In the genomic region with DNA sequence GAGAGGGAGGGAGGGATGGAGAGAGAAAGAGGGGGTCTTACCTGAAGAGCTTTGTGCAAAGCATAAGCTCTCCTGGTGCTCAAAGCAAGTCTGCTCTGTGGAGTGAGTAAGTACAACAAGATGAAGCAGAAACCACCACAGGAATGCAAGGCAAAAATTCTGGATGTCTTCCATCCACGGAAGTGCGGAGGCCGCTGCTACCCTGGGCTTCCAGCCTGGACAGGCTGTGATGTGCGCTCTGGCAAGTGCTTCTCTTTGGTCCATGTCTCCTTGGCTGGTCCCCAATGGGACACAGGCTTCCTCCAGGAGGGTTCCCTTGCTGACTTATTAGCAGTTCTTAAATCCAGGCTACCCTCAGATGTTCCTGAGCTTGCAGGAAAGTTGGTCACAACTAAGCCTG, we compare ENCODE assay signal across 21 mouse cellular contexts.
DNase-seq lines count a peak whose midpoint lies in the region; ATAC-seq lines count a peak whose summit lies in the region.
"Had no signal": no experiment of that assay in that cellular context is flagged by ENCODE, and none has a peak within 500 bp of the region (broad histone marks: within the 10 kb centered on the region; RNA-seq: fewer than 3 reads in every experiment).

No protein-coding gene starts in this region.

- H3K9ac ChIP-seq in embryonic facial prominence, embryonic 14.5 days (ENCODE audit: low read depth, low read length): no peak overlapping the region
- H3K9ac ChIP-seq in intestine, embryonic 16.5 days (ENCODE audit: low read depth, low read length): no peak overlapping the region
- H3K9ac ChIP-seq: forebrain, embryonic 12.5 days; hindbrain, embryonic 13.5 days; lung, embryonic 15.5 days; midbrain, embryonic 12.5 days had no signal

- peaks cover 8% of the 10 kb centered on the region; the same call in 1 of the 2 replicates for H3K4me1 ChIP-seq in embryonic facial prominence, embryonic 14.5 days (ENCODE audit: control insufficient read depth, insufficient read depth, low read length)
- H3K4me1 ChIP-seq in embryonic facial prominence, embryonic 10.5 days: no peaks in the 10 kb centered on the region
- no peaks in the 10 kb centered on the region for H3K4me1 ChIP-seq in heart, embryonic 10.5 days
- H3K4me1 ChIP-seq in intestine, embryonic 16.5 days (ENCODE audit: control insufficient read depth, insufficient read depth, low read length): no peaks in the 10 kb centered on the region
- H3K4me1 ChIP-seq: forebrain, embryonic 12.5 days; hindbrain, embryonic 13.5 days; lung, embryonic 15.5 days; midbrain, embryonic 12.5 days had no signal

- H3K27me3 ChIP-seq in embryonic facial prominence, embryonic 14.5 days (replicated peaks; ENCODE audit: control insufficient read depth, insufficient read depth, low read length): no peaks in the 10 kb centered on the region
- no peaks in the 10 kb centered on the region for H3K27me3 ChIP-seq in embryonic facial prominence, embryonic 10.5 days (replicated peaks; ENCODE audit: low read depth, poor library complexity, severe bottlenecking)
- no peaks in the 10 kb centered on the region for H3K27me3 ChIP-seq in heart, embryonic 10.5 days (ENCODE audit: insufficient read depth, poor library complexity, severe bottlenecking)
- no peaks in the 10 kb centered on the region for H3K27me3 ChIP-seq in intestine, embryonic 16.5 days (replicated peaks; ENCODE audit: control insufficient read depth, insufficient read depth, low read length)
- H3K27me3 ChIP-seq: forebrain, embryonic 12.5 days; hindbrain, embryonic 13.5 days; lung, embryonic 15.5 days; midbrain, embryonic 12.5 days had no signal

- 0 out of 2 replicates have a peak overlapping the region, but pooled peaks have one; percentile 9 for H3K4me2 ChIP-seq in embryonic facial prominence, embryonic 14.5 days (ENCODE audit: low read depth, low read length)
- no peak overlapping the region for H3K4me2 ChIP-seq in intestine, embryonic 16.5 days (ENCODE audit: low read depth, low read length)
- H3K4me2 ChIP-seq: forebrain, embryonic 12.5 days; hindbrain, embryonic 13.5 days; lung, embryonic 15.5 days; midbrain, embryonic 12.5 days had no signal

- peak; percentile 65 for DNase-seq in embryonic facial prominence, embryonic 14.5 days (ENCODE audit: low spot score)
- DNase-seq in embryonic facial prominence, embryonic 10.5 days (ENCODE audit: low spot score): no peak
- DNase-seq in heart, postnatal 14 days: peak; percentile 19 to 32
- no peak for DNase-seq in heart, embryonic 10.5 days (ENCODE audit: low spot score)
- DNase-seq in urinary bladder, postnatal 14 days (ENCODE audit: low spot score): peak; percentile 2
- no peak for DNase-seq in urinary bladder, postnatal 25 days (ENCODE audit: low spot score)
- no peak for DNase-seq in thymus, postnatal 14 days
- DNase-seq: adrenal gland, adult 2 months; cerebellum, adult 9-10 months; kidney, adult 8-10 months; kidney, postnatal 14 days; layer of hippocampus, postnatal 36 days; retina, postnatal 1 day; thymus, postnatal 36 days had no signal

- peak overlapping the region; percentile 39; the same call in 1 of the 2 replicates for H3K27ac ChIP-seq in embryonic facial prominence, embryonic 14.5 days (replicated peaks; ENCODE audit: low read depth, low read length)
- no peak overlapping the region for H3K27ac ChIP-seq in embryonic facial prominence, embryonic 10.5 days (replicated peaks)
- H3K27ac ChIP-seq in heart, embryonic 10.5 days: no peak overlapping the region
- H3K27ac ChIP-seq in intestine, embryonic 16.5 days (ENCODE audit: low read length): no peak overlapping the region
- H3K27ac ChIP-seq: forebrain, embryonic 12.5 days; hindbrain, embryonic 13.5 days; lung, embryonic 15.5 days; midbrain, embryonic 12.5 days had no signal

- peaks cover 23% of the 10 kb centered on the region; the same call in 1 of the 2 replicates for H3K9me3 ChIP-seq in embryonic facial prominence, embryonic 14.5 days (ENCODE audit: control insufficient read depth, low read length)
- H3K9me3 ChIP-seq in embryonic facial prominence, embryonic 10.5 days: peaks cover 12% of the 10 kb centered on the region
- H3K9me3 ChIP-seq in heart, embryonic 10.5 days: peaks cover 13% of the 10 kb centered on the region
- H3K9me3 ChIP-seq in intestine, embryonic 16.5 days (ENCODE audit: control insufficient read depth, low read length): peaks cover 13% of the 10 kb centered on the region

- intact Hi-C loops in heart, postnatal 14 days (cut with DNase I): no loop called here

- ATAC-seq in embryonic facial prominence, embryonic 14.5 days (ENCODE audit: low read depth): no peak; the same call in 1 of the 2 replicates
- ATAC-seq in intestine, embryonic 16.5 days: no peak
- ATAC-seq: inflammation-experienced regulatory T-cells, adult 6 months had no signal

- no peaks in the 10 kb centered on the region for H3K36me3 ChIP-seq in embryonic facial prominence, embryonic 14.5 days (ENCODE audit: control insufficient read depth, insufficient read depth, low read length)
- no peaks in the 10 kb centered on the region for H3K36me3 ChIP-seq in embryonic facial prominence, embryonic 10.5 days (replicated peaks)
- H3K36me3 ChIP-seq in heart, embryonic 10.5 days: no peaks in the 10 kb centered on the region
- no peaks in the 10 kb centered on the region for H3K36me3 ChIP-seq in intestine, embryonic 16.5 days (ENCODE audit: control insufficient read depth, insufficient read depth, low read length)
- H3K36me3 ChIP-seq: forebrain, embryonic 12.5 days; hindbrain, embryonic 13.5 days; lung, embryonic 15.5 days; midbrain, embryonic 12.5 days had no signal

- H3K4me3 ChIP-seq in embryonic facial prominence, embryonic 14.5 days (ENCODE audit: low read depth, low read length): no peak overlapping the region
- no peak overlapping the region for H3K4me3 ChIP-seq in embryonic facial prominence, embryonic 10.5 days
- H3K4me3 ChIP-seq in heart, embryonic 10.5 days: no peak overlapping the region
- no peak overlapping the region for H3K4me3 ChIP-seq in intestine, embryonic 16.5 days (ENCODE audit: low read length)
- H3K4me3 ChIP-seq: forebrain, embryonic 12.5 days; hindbrain, embryonic 13.5 days; layer of hippocampus, adult 2 months; lung, embryonic 15.5 days; midbrain, embryonic 12.5 days had no signal

- 58% methylated on average over 4 of the region's 4 CpGs for WGBS in embryonic facial prominence, embryonic 14.5 days
- 93% methylated on average over 4 of the region's 4 CpGs for WGBS in embryonic facial prominence, embryonic 10.5 days
- 86% methylated on average over 4 of the region's 4 CpGs for WGBS in heart, embryonic 10.5 days
- WGBS in intestine, embryonic 16.5 days: 77% methylated on average over 4 of the region's 4 CpGs

Comparison
In these comparisons a context has a peak if more than half of its experiments do, and no peak if none do; other contexts are left out.
1. DNase-seq: peak in embryonic facial prominence, embryonic 14.5 days (single experiment), heart, postnatal 14 days (2 of 2) and urinary bladder, postnatal 14 days (single experiment); none in embryonic facial prominence, embryonic 10.5 days (single experiment), heart, embryonic 10.5 days (single experiment), urinary bladder, postnatal 25 days (single experiment) and thymus, postnatal 14 days (single experiment).